Mouse (Mus musculus) effector memory CD4-positive, alpha-beta T cell, adult 7 months (primary cell): ENCODE measurements around the gene Tubb3. TPM values are rescaled to one million over a fixed set of nuclear protein-coding genes. Genes with fewer than 3 reads are reported as not detected.

Experiments used
- polyA plus RNA-seq: library from polyadenylated mRNA; unstranded; fragments of 100-300 nt; shearing (Covaris generic); gene quantifications from one replicate; pipeline ENCODE4 v1.2.1, GENCODE M21; 2017

Tubb3 gene
- not detected for polyA plus RNA-seq

GRCm38 (mm10) chr8:123411246-123411645, at the start of gene Tubb3:
TSS of gene Tubb3 (plus strand) at chr8:123411424.

GRCm38 (mm10) chr8:123373403-123374238, 37.6 kb upstream of the Tubb3 start, which contains the start of gene Tcf25:
TSS of gene Tcf25 (plus strand) at chr8:123373753.

GRCm38 (mm10) chr8:123406786-123407185, 4.4 kb upstream of the Tubb3 start, which contains the start of gene Mc1r:
TSS of gene Mc1r (plus strand) at chr8:123407107.

GRCm38 (mm10) chr8:123423441-123423840, 12.2 kb downstream of the Tubb3 start, which contains the start of gene Def8:
TSS of gene Def8 (plus strand) at chr8:123423527.

Other genes starting within 250 kb of the Tubb3 start
- not detected for gene Dpep1, start 225.2 kb upstream of the Tubb3 start, polyA plus RNA-seq
- gene Chmp1a, start 198.7 kb upstream of the Tubb3 start, polyA plus RNA-seq, result 162 TPM
- not detected for gene Spata33, start 198.6 kb upstream of the Tubb3 start, polyA plus RNA-seq
- 16.1 TPM for gene Cdk10, start 186.6 kb upstream of the Tubb3 start, polyA plus RNA-seq
- 7.9 TPM for gene Spata2l, start 175.2 kb upstream of the Tubb3 start, polyA plus RNA-seq
- gene Zfp276, start 157.2 kb upstream of the Tubb3 start, polyA plus RNA-seq, result 36.7 TPM
- gene Vps9d1, start 157.1 kb upstream of the Tubb3 start, polyA plus RNA-seq, result 16.2 TPM
- gene Fanca, start 92.8 kb upstream of the Tubb3 start, polyA plus RNA-seq, result 5.4 TPM
- gene Spire2, start 78.7 kb upstream of the Tubb3 start, polyA plus RNA-seq, result 0.54 TPM
- 348 TPM for gene Tcf25, start 37.7 kb upstream of the Tubb3 start, polyA plus RNA-seq
- gene Mc1r, start 4.3 kb upstream of the Tubb3 start, polyA plus RNA-seq, result 0.50 TPM
- 8.2 TPM for gene Def8, start 12.1 kb downstream of the Tubb3 start, polyA plus RNA-seq
- gene Afg3l1, start 66.5 kb downstream of the Tubb3 start, polyA plus RNA-seq, result 72.8 TPM
- gene Dbndd1, start 104.0 kb downstream of the Tubb3 start, polyA plus RNA-seq, result not detected
- 2.3 TPM for gene Gas8, start 107.4 kb downstream of the Tubb3 start, polyA plus RNA-seq
- 0.84 TPM for gene Rhou, start 242.5 kb downstream of the Tubb3 start, polyA plus RNA-seq